Mouse (Mus musculus) midbrain, embryonic 16.5 days (tissue): ENCODE measurements around the gene Ubox5. TPM values are rescaled to one million over a fixed set of nuclear protein-coding genes. Genes with fewer than 3 reads are reported as not detected.

Experiments
- ATAC-seq: fragments of 200-750 bp; cut with Nextera tagmentation; 2 replicates; pipeline ENCODE4 v1.8.0; 2017; ENCODE audit warnings: moderate TSS enrichment
- H3K27ac ChIP-seq: fragments of 300-500 bp; sonication (generic); 2 replicates; pipeline ENCODE4 v1.5.1; 2014; ENCODE audit warnings: mild to moderate bottlenecking, low read length, mixed read lengths
- H3K27me3 ChIP-seq: fragments of 300-500 bp; sonication (generic); 2 replicates; pipeline ENCODE4 v1.6.1; 2014; ENCODE audit warnings: low read depth, low read length, mixed read lengths; ENCODE audit not compliant: control insufficient read depth, insufficient read depth
- H3K36me3 ChIP-seq: fragments of 300-500 bp; sonication (generic); 2 replicates; pipeline ENCODE4 v1.6.1; 2014; ENCODE audit warnings: mild to moderate bottlenecking, low read length, moderate library complexity, mixed read lengths; ENCODE audit not compliant: control insufficient read depth, insufficient read depth
- H3K4me1 ChIP-seq: fragments of 300-500 bp; sonication (generic); 2 replicates; pipeline ENCODE4 v1.6.1; 2014; ENCODE audit warnings: mild to moderate bottlenecking, low read length, mixed read lengths; ENCODE audit not compliant: control insufficient read depth, insufficient read depth
- H3K4me2 ChIP-seq: fragments of 300-500 bp; sonication (generic); 2 replicates; pipeline ENCODE4 v1.6.1; 2014; ENCODE audit warnings: mild to moderate bottlenecking, low read length, mixed read lengths
- H3K4me3 ChIP-seq: fragments of 300-500 bp; sonication (generic); 2 replicates; pipeline ENCODE4 v1.5.1; 2014; ENCODE audit warnings: low read depth, mild to moderate bottlenecking, low read length, moderate library complexity, mixed read lengths
- H3K9ac ChIP-seq: fragments of 300-500 bp; sonication (generic); 2 replicates; pipeline ENCODE4 v1.6.1; 2014; ENCODE audit warnings: low read depth, low read length, mixed read lengths
- H3K9me3 ChIP-seq: fragments of 300-500 bp; sonication (generic); replicated peaks from 2 replicates; pipeline ENCODE4 v1.6.1; 2014; ENCODE audit warnings: mild to moderate bottlenecking, low read length, mixed read lengths; ENCODE audit not compliant: control insufficient read depth, poor library complexity, severe bottlenecking
- WGBS: fragments of 180-500 bp; shearing (Covaris S2); extraction: QIAGEN DNeasy Blood & Tissue Kit; methylation state at CpG from one replicate; pipeline ENCODE4 v1.1.7; 2014; 5-methylcytosine and 5-hydroxymethylcytosine counted together
- polyA plus RNA-seq: library from polyadenylated mRNA; unstranded; fragments of >200 nt; fragmentation: Nextera tagmentation; extraction: Ambion mirVana; gene quantifications from 2 replicates; pipeline ENCODE4 v1.2.1, GENCODE M21; 2015

Gene Ubox5
- polyA plus RNA-seq, 1 experiment from 2014 or later, result 8.4 TPM

- 64% methylated on average over 3 of the region's 3 CpGs for WGBS
- H3K4me3 ChIP-seq, result no peak overlapping the region
These were observed 1.4 kb downstream of the Ubox5 start for GRCm38 (mm10) chr2:130628424-130628823.

DNA sequence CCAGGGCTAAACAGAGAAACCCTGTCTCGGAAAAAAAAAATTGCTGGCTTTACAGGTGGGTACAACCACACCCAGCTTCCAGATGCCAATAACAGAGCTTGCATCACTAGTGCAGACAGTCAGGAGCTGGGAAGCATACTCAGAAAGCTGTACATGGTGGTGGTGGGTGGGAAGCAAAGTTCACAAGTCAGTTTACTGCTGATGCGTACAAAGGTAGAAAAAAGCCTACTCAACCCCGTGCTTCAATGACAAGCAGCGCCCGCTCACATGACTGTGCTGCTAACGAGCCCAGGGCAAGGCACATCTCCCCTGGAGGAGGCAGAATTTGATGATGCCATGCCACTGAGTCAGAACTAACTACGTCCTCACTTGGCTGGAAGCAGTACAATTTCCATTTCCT, 10.9 kb downstream of the Ubox5 start:
- no peak for ATAC-seq
- Histone ChIP-seq H3K27ac (no peak overlapping the region), H3K36me3 (peaks cover 26% of the 10 kb centered on the region), H3K27me3 (no peaks in the 10 kb centered on the region), H3K9me3 (no peaks in the 10 kb centered on the region), H3K9ac (no peak overlapping the region), H3K4me3 (no peak overlapping the region), H3K4me1 (no peaks in the 10 kb centered on the region), H3K4me2 (no peak overlapping the region)
- WGBS, result 94% methylated on average over 7 of the region's 7 CpGs

More at GRCm38 (mm10) chr2:130628424-130628823, 1.4 kb downstream of the Ubox5 start:
- Histone ChIP-seq H3K4me1 (peaks cover 12% of the 10 kb centered on the region), H3K27me3 (no peaks in the 10 kb centered on the region), H3K9ac (no peak overlapping the region), H3K4me2 (peak overlapping the region; percentile 95; the same call in 1 of the 2 replicates), H3K36me3 (peaks cover 5% of the 10 kb centered on the region; the same call in 1 of the 2 replicates), H3K27ac (no peak overlapping the region), H3K9me3 (no peaks in the 10 kb centered on the region)
- ATAC-seq, result no peak

DNA sequence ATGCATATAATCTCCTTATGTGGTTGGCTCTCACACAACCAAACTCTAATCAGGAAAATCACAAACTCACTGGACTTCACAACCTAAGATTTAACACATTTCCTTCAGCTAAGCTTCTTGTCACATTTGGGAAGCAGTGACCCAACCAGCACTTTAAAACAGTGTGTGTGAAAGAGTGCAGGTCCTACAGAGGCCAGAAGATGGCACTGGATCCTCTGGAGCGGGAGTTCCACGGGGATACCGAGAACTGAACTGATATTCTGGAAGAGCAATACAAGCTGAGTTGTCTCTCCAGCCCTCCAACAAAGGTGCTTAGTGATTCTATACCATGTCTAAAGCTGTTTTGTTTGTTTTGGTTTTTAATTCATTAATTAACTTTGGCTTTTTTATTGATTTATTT, 16.7 kb downstream of the Ubox5 start:
- no peak for ATAC-seq
- WGBS, result 57% methylated on average over 3 of the region's 3 CpGs
- H3K9ac ChIP-seq, result no peak overlapping the region

DNA sequence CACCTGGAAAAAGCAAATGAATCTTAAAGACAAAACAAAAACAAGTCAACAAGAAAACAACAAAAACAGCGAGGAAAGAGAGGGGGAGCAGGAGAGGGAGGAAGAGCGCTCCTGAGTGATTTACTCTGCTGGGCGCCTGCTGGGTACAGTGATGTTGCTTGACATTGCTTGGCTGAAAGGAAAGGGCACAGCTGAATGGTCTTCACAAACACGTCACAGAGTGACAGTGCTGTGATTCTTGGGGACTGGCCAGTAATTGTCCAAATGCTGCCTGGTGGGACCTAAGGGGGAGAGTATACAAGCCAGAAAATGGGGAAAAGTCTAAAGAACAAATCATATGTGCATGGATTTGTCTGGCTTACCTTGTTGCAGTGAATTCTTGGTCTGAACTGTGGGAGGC, 27.6 kb downstream of the Ubox5 start:
- Histone ChIP-seq H3K4me1 (no peaks in the 10 kb centered on the region), H3K27me3 (no peaks in the 10 kb centered on the region), H3K9ac (no peak overlapping the region), H3K4me2 (no peak overlapping the region), H3K27ac (no peak overlapping the region), H3K9me3 (no peaks in the 10 kb centered on the region), H3K4me3 (no peak overlapping the region), H3K36me3 (peaks cover 17% of the 10 kb centered on the region)
- ATAC-seq, result no peak
- WGBS, result 83% methylated on average over 4 of the region's 4 CpGs

More for the DNA sequence above, 16.7 kb downstream of the Ubox5 start:
- Histone ChIP-seq H3K36me3 (peaks cover 15% of the 10 kb centered on the region), H3K27me3 (no peaks in the 10 kb centered on the region), H3K4me3 (no peak overlapping the region), H3K9me3 (no peaks in the 10 kb centered on the region), H3K27ac (no peak overlapping the region), H3K4me2 (no peak overlapping the region), H3K4me1 (no peaks in the 10 kb centered on the region)

DNA sequence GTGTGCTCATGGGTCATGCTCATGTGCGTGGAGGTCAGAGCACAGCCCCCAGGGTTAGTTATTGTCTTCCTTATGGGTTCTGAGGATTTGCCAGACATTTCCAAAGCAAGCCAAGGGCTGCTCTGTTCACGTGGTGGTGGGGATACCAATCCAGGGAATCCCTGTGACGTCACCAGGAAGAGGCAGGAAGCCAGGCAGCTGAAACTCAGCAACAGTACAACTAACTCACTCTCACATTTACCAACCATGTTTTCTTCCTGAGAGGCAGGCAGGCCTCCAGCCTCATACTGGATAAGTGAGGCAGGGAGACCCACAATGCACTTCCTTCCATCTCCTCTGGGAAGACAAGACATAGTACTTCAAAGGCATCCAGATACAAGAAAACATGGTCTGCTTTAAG, 31.4 kb downstream of the Ubox5 start:
- ATAC-seq, result no peak
- Histone ChIP-seq H3K9me3 (no peaks in the 10 kb centered on the region), H3K27ac (no peak overlapping the region), H3K4me1 (no peaks in the 10 kb centered on the region), H3K9ac (no peak overlapping the region), H3K4me2 (no peak overlapping the region), H3K36me3 (peaks cover 27% of the 10 kb centered on the region), H3K4me3 (no peak overlapping the region), H3K27me3 (no peaks in the 10 kb centered on the region)
- WGBS, result 73% methylated on average over 3 of the region's 3 CpGs

DNA sequence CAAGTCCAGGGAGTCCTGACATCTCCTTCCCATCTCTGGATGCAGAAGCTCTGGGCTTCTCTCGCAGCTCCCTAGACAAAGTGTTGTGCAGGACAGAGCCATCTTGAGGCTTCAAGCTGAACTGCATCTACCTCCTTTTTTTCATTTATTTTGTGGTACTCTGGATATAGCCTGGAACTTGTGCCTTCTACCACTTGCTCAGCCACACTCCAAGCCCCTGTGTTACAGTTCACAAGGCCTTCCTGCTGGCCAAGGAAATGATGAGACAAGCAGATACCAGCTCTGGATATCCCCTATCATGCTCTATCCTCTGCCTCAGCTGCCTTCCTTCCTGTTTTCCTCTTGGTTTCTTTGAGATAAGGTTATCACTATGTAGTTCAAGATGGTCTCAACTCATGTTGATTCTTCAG, 32.2 kb downstream of the Ubox5 start:
- H3K27ac ChIP-seq, result no peak overlapping the region
- no peaks in the 10 kb centered on the region for H3K4me1 ChIP-seq
- ATAC-seq, result no peak
- H3K9ac ChIP-seq, result no peak overlapping the region
- peaks cover 24% of the 10 kb centered on the region for H3K36me3 ChIP-seq
- no peak overlapping the region for H3K4me3 ChIP-seq
- H3K4me2 ChIP-seq, result no peak overlapping the region
- 12% methylated on average over 1 of the region's 1 CpGs for WGBS
- no peaks in the 10 kb centered on the region for H3K9me3 ChIP-seq
- no peaks in the 10 kb centered on the region for H3K27me3 ChIP-seq

DNA sequence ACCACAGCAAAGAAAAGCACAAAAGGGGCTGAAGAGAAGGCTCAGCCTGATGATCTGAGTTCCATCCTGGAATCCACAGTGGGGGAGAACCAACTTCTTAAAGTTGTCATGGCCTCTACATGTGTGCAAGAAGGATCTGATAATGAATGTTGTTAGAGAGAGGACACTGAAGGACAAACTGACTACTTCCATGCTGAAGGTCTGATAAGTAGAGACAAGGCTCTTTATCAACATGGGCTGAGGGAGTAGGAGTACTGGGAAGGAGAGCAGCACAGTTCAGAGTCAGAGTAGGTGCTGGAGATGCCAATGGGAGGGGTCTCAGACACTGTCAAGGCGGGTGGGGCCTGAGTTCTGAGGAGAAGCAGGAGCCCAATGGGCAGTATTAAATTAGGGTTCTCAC, 34.2 kb downstream of the Ubox5 start:
- no peak overlapping the region for H3K4me3 ChIP-seq
- H3K9me3 ChIP-seq, result no peaks in the 10 kb centered on the region
- no peaks in the 10 kb centered on the region for H3K27me3 ChIP-seq
- peaks cover 26% of the 10 kb centered on the region for H3K36me3 ChIP-seq
- H3K4me1 ChIP-seq, result no peaks in the 10 kb centered on the region
- ATAC-seq, result no peak
- no peak overlapping the region for H3K9ac ChIP-seq
- WGBS, result 90% methylated on average over 1 of the region's 1 CpGs
- no peak overlapping the region for H3K4me2 ChIP-seq
- no peak overlapping the region for H3K27ac ChIP-seq

DNA sequence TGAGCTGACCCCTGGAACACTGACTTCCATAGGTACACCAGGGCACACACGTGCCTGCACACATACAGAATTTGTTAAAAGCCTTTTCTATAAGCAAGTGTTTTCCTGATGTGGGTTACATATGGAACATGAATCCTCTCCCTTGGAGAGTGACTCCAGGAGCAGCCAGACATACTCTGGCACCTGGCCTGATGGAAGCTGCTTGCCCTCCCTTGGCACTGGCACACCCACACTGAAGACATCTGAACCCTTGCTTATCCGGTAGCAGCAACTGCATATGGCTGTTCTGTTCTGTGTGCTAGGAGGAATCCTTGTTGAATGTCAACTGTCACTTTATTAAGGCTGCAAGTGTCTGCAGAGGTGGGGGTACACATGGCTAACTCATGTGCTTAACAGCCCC, 38.8 kb downstream of the Ubox5 start:
- WGBS, result 98% methylated on average over 2 of the region's 2 CpGs
- Histone ChIP-seq H3K9me3 (no peaks in the 10 kb centered on the region), H3K27me3 (no peaks in the 10 kb centered on the region), H3K4me3 (no peak overlapping the region), H3K27ac (no peak overlapping the region), H3K36me3 (peaks cover 16% of the 10 kb centered on the region), H3K9ac (no peak overlapping the region), H3K4me2 (no peak overlapping the region), H3K4me1 (no peaks in the 10 kb centered on the region)
- no peak for ATAC-seq

GRCm38 (mm10) chr2:130589761-130590160, 40.1 kb downstream of the Ubox5 start:
- Histone ChIP-seq H3K9ac (no peak overlapping the region), H3K4me3 (no peak overlapping the region), H3K36me3 (peaks cover 13% of the 10 kb centered on the region), H3K27ac (no peak overlapping the region), H3K4me2 (no peak overlapping the region), H3K4me1 (no peaks in the 10 kb centered on the region), H3K9me3 (no peaks in the 10 kb centered on the region), H3K27me3 (no peaks in the 10 kb centered on the region)
- no peak for ATAC-seq
- 94% methylated on average over 2 of the region's 2 CpGs for WGBS
